Mouse (Mus musculus) urinary bladder, postnatal 36 days (tissue): ENCODE data around the gene Fgfr2.

Source experiments
- DNase-seq, 2 experiments: peaks; one replicate each; pipeline ENCODE4 v3.0.0; 2022; ENCODE audit warnings: low spot score in 2 of 2, mixed read lengths in 1 of 2

Gene Fgfr2

DNA sequence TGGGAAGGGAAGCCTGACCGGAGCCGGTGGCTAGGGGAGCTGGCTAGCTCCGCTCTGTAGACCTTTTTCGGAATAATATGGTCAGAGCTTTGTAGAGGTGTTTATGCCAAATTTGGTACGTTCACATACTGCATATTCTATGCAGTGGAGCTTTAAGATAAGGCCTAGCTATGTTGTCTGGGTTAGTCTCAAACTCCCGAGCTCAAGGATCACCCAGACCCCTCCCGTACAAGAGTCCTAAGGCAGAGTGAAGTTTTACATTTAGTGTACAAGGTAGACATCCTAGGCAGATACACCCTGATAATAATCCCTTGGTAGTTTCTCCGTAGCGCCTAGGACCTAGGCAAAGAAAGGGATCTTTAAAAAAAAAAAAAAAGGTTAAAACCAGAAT lies 1751.7 kb downstream of the Fgfr2 start:
- no peak for DNase-seq

GRCm38 (mm10) chr7:131370648-131371469 lies 1752.3 kb downstream of the Fgfr2 start, which contains the start of gene Pstk:
Pstk (plus strand) TSS chr7:131371141.
- DNase-seq = peak; percentile 85 to 87

- no peak for DNase-seq
These were observed 1759.0 kb downstream of the Fgfr2 start for GRCm38 (mm10) chr7:131364131-131364530.

- peak; percentile 85 to 93 for DNase-seq
These were observed 1760.4 kb downstream of the Fgfr2 start, which contains the start of gene 2310057M21Rik for GRCm38 (mm10) chr7:131362615-131363300. 2310057M21Rik (minus strand) TSS chr7:131362759.

DNA sequence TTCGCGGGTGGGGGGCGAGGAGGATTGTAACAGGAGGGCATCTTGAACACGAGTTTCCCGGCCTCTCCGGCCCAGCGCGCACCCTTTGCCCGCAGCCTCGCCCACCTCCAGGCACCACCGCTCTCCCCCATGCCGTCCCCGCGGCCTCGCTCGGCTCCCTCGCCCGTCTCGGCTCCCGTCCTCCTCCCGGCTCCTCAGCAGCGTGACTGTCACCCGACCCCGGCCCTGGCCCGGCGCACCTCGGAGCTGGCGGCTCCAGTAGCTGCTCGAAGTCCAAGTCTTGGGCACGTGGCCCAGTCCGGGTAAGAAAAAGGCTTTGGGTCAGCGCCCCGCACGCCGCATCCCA lies 1760.9 kb downstream of the Fgfr2 start:
- no peak for DNase-seq

DNA sequence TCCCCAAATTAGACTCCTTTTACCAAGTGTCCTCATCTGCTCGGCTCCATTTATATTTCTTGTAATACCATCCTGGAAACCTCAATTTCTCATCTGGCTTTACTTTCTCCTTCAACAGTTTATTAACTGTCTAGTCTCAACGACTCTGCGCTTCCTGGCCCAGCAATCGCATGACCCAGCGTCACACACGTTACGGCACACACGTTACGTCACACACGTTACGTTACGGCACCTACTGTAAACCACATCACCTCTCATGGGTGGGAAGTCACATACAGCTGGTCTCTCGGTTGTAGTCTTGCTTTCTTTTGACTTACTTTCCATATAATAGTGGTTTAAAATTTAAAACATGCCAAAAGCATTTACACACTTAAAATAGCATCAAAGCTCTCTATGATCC lies 1767.0 kb downstream of the Fgfr2 start:
- no peak for DNase-seq

GRCm38 (mm10) chr7:131345856-131346541 lies 1777.2 kb downstream of the Fgfr2 start:
- DNase-seq = no peak

DNA sequence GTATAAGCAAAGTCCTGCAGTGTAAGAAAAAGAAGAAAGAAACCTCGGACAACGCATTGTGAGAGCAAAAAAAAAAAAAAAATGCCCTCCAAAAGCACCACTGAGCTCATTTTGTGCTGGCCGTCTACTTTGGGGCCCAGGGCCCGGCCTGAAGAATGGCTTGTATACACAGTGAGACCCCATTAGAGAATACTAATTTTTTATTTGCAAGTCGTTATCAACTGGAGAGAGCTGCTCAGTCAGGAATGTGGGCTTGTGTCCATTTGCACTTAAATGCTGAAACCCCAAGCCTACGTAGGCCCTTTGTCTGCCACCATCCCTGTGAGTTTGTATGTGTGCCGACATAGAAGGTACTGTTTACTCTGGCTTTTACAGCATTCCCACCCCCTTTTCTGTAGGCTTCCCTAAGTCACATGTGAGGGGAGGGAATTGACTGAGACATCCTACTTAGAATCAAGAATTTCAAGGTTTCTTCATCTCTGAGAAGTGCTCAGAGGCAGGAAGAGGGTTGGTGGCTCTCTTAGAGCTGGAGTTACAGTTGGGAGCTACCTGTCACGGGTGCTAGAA lies 1785.6 kb downstream of the Fgfr2 start:
- DNase-seq = no peak

DNA sequence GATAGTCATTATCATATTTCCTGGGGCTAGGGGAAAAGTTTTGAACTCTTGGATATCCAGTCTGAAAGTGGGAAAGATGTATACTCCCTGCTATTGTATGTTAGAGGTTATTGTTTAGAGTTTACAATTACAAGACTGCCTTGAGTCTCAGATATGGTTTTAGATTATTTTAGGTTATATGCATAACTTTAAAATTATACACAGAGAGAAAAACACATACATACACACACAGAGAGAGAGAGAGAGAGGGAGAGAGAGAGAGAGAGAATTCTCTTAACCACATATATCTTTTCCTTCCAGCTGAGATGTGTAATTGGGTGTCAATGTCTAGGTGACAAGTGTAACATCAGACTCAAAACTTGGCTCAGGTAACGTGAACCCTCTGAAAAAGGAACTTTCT lies 1789.6 kb downstream of the Fgfr2 start, which contains the start of gene Fam24a:
Fam24a (plus strand) TSS at position 301 of the 400 bp plus-strand sequence.
- DNase-seq = no peak

- DNase-seq = no peak
These were observed 1791.5 kb downstream of the Fgfr2 start for GRCm38 (mm10) chr7:131331688-131332087.

DNA sequence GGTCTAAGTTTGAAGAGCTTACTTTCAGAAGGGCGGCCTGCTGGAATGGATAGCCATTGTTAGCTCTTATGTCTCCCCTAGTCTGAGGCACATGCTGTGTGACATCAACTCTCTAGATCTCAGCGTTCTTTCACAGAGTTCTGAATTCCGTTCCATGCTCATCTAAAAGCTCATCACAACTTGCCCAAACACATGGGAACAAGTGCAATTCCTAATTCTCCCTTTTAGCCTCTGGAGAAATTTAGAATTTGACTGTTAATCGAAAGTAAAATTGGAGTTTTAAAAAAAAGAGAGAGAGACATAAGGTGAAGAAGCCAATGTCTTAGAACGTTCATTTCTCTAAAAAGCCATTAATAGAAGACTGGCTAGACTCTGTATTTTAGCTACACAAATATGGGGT lies 1793.7 kb downstream of the Fgfr2 start, which contains the start of gene Fam24b:
Fam24b (minus strand) TSS at position 101 of the 400 bp plus-strand sequence.
- DNase-seq = no peak

GRCm38 (mm10) chr7:131327054-131327453 lies 1796.1 kb downstream of the Fgfr2 start:
- no peak for DNase-seq

GRCm38 (mm10) chr7:131322192-131322591 lies 1801.0 kb downstream of the Fgfr2 start, which contains the start of gene Cuzd1:
Cuzd1 (minus strand) TSS chr7:131322292.
- no peak for DNase-seq

- DNase-seq = no peak
These were observed 1804.8 kb downstream of the Fgfr2 start for GRCm38 (mm10) chr7:131318340-131318739.

DNA sequence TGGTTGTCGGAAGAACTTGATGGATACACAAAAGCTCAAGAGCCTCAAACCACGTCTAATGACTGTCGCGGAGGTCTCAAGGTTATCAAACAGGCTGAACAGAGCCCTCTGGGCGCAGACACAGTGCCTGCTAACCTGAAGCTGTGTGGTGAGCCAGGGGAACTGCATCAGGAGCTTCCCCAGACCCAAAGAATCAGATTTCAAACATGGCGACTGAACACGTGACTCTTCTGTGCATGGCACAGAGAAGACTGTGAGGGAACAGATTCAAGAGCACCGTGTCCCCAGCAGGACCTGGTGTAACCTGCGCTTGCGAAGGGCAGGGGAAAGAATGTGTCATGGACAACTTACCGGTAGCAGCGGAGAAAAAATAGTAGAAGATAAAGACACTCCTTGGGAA lies 1805.6 kb downstream of the Fgfr2 start:
- no peak for DNase-seq

DNA sequence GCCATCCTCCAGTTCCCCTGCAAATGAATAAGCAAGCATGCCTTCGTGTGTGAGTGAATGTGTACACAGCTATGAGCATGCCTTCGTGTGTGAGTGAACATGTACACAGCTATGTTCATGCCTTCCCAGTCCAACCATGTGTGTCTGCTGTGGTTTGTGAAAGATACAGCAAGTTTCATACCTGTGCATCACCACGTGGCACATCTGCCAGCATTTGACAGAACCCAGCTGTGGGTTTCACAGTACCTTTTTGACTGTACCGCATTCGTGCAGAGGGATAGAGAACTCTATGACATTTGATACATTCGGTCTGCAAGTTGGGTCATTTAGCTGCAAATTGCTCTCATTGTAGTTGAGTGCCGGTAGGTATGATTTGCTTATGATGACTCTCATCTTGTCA lies 1808.7 kb downstream of the Fgfr2 start:
- no peak for DNase-seq

DNA sequence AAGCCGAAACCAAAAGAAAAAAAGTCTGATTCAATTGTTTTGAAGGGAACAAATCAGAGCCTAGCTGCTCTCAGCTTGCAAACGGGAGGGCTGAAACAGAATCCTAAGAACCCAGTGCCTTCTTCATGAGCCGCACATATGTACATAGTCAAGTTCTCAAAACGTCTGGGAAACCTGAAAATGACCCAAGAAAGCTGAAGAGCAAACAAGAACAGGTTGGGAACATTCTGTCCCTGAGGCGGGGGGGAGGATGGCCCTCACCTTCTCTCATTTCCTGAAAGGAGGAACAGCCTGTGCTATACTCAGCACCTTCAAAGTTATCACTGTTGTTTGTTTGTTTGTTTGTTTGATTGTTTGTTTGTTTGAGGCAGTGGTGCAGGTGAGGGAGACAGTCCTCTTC lies 1816.4 kb downstream of the Fgfr2 start:
- DNase-seq = no peak

DNA sequence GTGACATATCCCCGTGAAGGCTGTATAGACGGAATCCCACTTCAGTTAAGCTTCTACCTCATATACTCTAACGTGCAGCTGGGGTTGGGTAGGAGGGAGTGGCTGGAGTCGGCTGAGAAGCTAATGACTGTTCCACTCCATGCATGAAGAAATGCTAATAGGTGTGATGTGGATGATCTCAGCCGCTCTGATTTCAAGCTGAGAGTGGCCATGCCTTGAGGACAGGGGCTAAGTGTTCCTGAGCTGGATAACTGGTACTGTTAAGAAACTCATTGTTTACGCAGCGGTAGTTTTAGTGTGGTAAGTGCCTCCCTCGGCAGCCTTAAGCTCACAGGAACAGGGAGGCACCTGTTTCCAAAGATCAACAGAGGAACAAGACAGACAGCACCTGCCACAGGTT lies 1819.8 kb downstream of the Fgfr2 start:
- DNase-seq = no peak

DNA sequence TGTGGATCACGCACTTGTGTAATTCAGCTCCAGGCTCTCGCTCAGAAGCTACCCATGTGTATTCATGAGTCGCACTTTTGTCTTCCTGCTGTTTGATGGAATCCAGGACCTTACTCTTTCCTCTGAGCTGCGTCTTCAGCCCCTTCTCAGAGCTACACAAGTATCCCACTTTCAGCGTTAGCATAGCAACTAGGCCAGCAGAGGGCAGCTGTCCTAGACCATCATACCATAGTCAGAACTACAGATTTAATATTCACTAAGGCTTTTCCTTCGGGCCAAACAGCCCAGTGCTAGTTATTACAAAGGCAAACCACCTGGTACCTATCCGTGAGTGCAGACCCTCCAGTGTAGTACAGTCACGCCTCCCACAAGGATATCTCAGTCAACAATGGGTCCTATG lies 1826.0 kb downstream of the Fgfr2 start:
- no peak for DNase-seq

GRCm38 (mm10) chr7:131265851-131266250 lies 1857.3 kb downstream of the Fgfr2 start:
- no peak for DNase-seq

DNA sequence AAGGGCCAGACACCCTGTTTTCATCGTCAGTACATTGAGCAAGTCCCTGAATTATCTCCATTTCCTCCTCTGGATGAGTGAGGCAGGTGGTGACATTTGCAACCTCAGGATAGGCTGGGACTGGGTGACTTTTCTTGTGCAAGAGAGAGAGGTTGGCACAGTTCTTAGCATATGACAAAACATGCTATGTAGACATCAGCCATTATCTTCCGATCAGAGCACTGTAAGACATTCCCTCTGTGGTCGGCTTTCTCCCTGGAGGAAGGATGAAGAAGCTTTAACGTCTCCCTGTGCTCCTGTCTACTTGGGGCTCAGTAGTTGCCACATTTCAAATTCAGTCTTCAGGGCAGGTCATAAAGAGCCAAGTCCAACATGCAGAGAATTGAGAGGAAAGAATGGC lies 1858.9 kb downstream of the Fgfr2 start:
- DNase-seq = no peak

DNA sequence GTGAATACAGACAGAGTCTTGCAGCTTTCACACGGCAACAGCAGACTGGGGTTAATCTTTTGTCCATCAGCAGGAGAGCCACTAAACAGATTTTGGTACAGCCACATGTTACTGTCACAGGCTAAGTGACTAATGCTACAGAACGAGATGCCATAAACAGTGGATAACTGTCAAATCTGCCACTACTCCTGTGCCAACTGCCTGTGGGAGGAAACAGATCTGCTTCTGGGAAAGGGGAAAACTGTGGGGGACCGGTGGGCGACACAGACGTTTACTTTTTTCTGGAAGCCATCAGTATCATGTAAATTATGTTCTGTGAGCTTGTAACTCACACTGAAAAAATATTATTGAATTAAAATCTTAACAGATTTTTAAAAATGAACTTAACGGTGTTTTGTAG lies 1862.2 kb downstream of the Fgfr2 start:
- DNase-seq = no peak
